Mouse (Mus musculus): ENCODE measurements at regions not wholly inside any gene's neighbourhood (a gene's known extent, or its start where the extent isn't known, plus 50 kb on each side); places are given as distances from the start of the nearest gene placed in this dataset.
"Not testable (repeated sequence)": the region's sequence is repeated elsewhere in the genome, so short reads cannot be mapped to it uniquely, and the experiment has no call there.

GRCm38 (mm10) chr8:37048912-37049692 lies 55.7 kb downstream of the AI429214 start:
- DNase-seq: no peak

- no peak for DNase-seq
Measured at GRCm38 (mm10) chr8:37049969-37050683, 56.7 kb downstream of the AI429214 start.

- no peak for DNase-seq
Measured at GRCm38 (mm10) chr8:37050684-37051028, 57.3 kb downstream of the AI429214 start.

DNA sequence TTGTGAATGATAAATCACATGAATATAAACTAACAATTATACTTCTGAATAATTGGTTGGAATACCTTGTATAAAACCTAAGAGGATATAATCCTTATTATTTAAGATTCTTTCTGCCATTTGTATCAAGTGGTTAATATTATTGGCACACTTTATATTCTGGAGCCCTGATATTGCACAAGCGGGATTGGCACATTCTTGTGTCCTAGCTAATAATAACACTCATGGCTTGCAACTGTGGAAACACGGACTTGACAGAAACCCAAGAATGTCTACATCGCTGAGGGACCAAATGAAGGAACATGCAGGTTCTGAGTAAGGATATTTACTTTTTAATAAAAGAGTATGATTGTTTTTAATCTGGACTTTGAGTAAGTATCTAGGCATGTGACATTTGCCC lies 63.0 kb downstream of the AI429214 start:
- no peak for DNase-seq

GRCm38 (mm10) chr8:37058390-37058789 lies 65.0 kb downstream of the AI429214 start:
- no peak for DNase-seq

- DNase-seq: peak; percentile 27
Measured at GRCm38 (mm10) chr8:37062012-37062944, 68.9 kb downstream of the AI429214 start.

DNA sequence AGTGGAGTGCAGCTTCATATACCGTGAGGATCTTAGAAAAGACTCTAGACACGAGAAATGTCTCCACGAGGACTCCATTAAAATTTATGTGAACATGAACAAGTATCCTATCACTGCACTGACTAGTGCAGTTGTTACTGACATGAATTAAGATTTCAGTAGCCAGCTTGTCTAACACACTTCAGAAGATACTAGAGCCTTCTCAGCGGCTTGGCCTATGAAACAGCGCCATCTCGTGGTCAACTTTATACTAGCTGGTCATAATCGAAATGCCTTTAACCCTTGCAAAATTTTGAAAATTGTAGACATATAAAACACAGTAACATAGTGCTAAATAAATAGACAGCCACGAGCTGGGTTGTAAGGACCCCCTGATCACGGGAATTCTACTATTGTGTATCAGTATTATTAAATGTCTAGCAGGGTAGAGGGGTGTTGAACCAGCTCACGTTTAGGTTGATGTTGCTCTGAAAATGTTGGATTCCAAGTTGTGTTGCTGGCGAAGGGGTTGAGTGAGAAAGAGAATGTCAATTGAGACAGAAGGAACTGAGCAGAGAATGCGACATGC lies 70.4 kb downstream of the AI429214 start:
- DNase-seq: peak; percentile 28

DNA sequence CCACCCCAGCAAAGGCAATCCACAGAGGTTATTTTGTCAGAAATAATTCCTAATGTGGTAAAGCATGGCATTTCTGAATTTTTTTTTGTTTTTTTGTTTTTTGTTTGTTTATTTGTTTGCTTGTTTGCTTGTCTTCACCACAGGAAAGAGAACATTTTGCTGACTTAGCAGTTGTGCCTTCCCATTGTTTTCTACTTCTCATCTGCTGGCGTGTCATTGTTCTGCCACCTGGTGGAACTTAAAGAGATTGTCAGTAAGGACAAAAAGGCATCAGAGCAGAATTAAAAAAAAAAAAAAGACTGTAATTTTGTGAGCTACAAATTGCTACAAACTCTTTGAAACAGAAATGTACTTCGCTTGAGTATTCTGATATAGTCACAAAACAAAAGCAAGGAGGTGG lies 79.5 kb downstream of the AI429214 start:
- no peak for DNase-seq

GRCm38 (mm10) chr8:37099727-37100126 lies 106.3 kb downstream of the AI429214 start:
- DNase-seq: no peak

DNA sequence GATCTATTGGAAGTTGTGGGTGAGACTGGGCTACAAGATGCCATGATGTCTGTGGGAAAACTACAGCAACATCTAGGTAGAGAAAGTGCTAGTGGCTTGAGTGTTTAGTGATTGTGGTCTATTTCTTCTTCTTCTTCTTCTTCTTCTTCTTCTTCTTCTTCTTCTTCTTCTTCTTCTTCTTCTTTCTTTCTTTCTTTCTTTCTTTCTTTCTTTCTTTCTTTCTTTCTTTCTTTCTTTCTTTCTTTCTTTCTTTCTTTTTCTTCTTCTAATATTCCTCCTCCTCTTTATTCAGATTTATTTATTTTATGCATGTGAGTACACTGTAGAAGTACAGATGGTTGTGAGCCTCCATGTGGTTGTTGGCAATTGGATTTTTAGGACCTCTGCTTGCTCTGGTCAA lies 119.0 kb downstream of the AI429214 start:
- not testable (repeated sequence) for DNase-seq

DNA sequence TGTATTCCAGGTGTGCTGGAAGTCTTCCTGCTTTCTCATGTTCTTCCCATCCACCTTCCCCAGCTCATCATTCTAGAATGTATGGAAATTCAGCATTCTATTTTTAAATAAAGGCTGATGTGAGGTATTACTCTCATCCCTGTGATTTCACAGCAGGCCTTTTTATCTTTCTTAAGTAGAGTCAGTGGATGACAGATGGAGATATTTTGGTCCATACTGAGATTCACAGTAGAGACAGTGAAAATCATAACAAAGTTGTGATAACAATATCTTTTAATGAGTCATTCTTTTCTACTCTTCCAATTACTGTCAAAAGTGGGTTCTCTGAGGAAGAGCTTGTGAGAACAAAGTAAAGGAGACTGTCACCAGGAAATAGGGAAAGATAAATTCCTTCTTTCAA lies 132.4 kb downstream of the AI429214 start:
- DNase-seq: no peak

DNA sequence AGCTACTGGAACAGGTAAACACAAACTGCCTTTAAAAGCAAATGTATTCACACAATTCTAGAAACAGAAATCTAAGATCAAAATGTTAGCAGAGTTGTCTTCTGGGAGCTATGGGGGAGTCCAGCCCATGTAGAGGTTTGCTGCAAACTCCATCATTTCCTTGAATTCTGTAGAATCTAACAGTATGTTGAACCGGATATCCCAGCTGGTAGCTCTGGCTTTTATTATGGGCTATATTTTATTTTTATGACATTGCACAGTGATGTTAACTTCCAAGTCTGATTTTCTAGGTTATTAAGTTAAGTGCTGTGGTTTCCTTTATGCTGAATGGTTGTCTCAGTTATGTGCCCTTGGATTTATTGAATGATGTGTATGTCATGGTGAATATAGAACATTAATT lies 136.3 kb downstream of the AI429214 start:
- DNase-seq: no peak

DNA sequence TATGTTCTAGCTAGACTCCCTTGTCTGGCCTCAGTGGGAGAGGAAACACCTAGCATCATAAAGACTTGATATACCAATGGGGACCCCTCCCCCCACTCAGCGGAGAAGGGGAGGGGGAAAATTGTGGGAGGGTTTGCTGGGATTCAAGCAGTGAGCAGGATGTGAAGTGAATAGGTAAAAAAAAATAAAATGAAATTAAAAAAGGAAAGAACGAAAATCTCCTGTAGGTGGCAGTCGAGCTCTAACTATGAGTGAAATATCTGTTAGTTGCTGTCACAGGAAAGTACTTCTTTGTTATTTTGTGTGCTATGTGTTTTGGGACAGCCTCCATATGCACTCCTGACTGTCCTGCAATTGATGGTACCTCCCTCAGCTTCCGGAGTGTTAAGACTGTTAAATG lies 138.6 kb downstream of the AI429214 start:
- DNase-seq: peak; percentile 1

GRCm38 (mm10) chr8:37134192-37134964 lies 141.0 kb downstream of the AI429214 start:
- DNase-seq: no peak

- no peak for DNase-seq
Measured at GRCm38 (mm10) chr8:37150286-37150685, 156.9 kb downstream of the AI429214 start.

DNA sequence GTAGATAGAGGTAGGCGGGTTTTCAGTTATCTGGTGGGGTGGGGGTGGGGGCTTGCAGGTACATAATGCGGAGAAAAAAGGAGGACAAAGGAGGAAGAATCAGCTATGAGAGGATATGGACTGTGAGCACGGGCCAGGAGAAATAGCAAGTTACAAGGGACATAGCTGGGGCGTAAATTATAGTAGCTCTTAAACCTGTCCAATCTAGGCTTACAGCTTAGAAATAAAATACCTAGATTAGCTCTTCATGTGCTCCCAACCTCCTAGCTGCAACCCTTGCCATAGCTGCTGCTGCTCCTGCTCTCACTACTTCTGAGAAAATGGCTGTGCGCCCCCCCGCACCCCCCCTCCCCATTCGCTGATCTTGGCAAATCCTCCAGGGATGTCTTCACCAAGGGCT lies 161.0 kb downstream of the AI429214 start:
- DNase-seq: no peak

- DNase-seq: no peak
Measured at GRCm38 (mm10) chr8:37154946-37155345, 161.5 kb downstream of the AI429214 start.

GRCm38 (mm10) chr8:37159481-37159880 lies 166.1 kb downstream of the AI429214 start:
- peak; percentile 21 for DNase-seq

- DNase-seq: no peak
Measured at GRCm38 (mm10) chr8:37196859-37197258, 203.5 kb downstream of the AI429214 start.

DNA sequence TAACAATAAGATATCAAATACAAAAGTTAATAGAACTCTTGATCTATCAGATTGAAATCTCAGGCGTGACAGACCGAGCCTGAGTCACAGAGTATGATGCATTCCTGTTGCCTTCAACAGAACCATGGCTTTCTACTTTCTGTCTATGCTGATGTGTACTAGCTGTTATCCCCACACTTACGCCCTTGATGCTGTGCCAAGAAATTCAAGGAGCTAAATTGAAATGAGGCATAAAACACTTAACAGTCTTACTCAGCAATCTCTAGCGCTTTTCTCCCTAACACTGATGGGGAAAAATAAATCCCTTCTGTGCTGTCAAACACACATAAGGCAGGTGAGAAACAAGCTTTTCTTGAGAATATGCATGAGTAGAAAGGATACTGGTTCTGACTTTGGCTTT lies 222.5 kb downstream of the AI429214 start:
- no peak for DNase-seq

- no peak for DNase-seq
Measured at GRCm38 (mm10) chr8:37227091-37227490, 233.7 kb downstream of the AI429214 start.

- DNase-seq: no peak
Measured at GRCm38 (mm10) chr8:37237306-37237705, 243.9 kb downstream of the AI429214 start.

All from cerebellum, adult 9-11 months (tissue).